Mouse (Mus musculus) cerebellum, adult 8-10 months (tissue): ENCODE data around the gene Mrpl20.

Experiments used
- DNase-seq: peaks from one replicate; pipeline ENCODE4 v3.0.0; 2022

Gene Mrpl20

GRCm38 (mm10) chr4:155833234-155833633 is 30.6 kb downstream of the Mrpl20 start:
- no peak for DNase-seq

- DNase-seq = peak; percentile 64
Observed at GRCm38 (mm10) chr4:155833836-155834235, 31.2 kb downstream of the Mrpl20 start.

GRCm38 (mm10) chr4:155837404-155838010 is 34.8 kb downstream of the Mrpl20 start:
- no peak for DNase-seq

- DNase-seq = no peak
Observed at GRCm38 (mm10) chr4:155838187-155839153, 35.8 kb downstream of the Mrpl20 start.

GRCm38 (mm10) chr4:155839483-155839910 is 36.8 kb downstream of the Mrpl20 start, which contains the start of gene Mxra8:
Mxra8 (plus strand) TSS chr4:155839680.
- peak; percentile 27 for DNase-seq

GRCm38 (mm10) chr4:155840076-155841002 is 37.7 kb downstream of the Mrpl20 start:
- no peak for DNase-seq

- DNase-seq = no peak
Observed at GRCm38 (mm10) chr4:155841003-155841454, 38.4 kb downstream of the Mrpl20 start.

GRCm38 (mm10) chr4:155841651-155842270 is 39.1 kb downstream of the Mrpl20 start:
- DNase-seq = peak; percentile 47

GRCm38 (mm10) chr4:155843231-155843630 is 40.6 kb downstream of the Mrpl20 start:
- no peak for DNase-seq

- peak; percentile 96 for DNase-seq
Observed at GRCm38 (mm10) chr4:155846871-155847578, 44.3 kb downstream of the Mrpl20 start, which contains the start of gene Dvl1. Dvl1 (plus strand) TSS chr4:155847402.

- DNase-seq = no peak
Observed at GRCm38 (mm10) chr4:155847591-155848352, 45.1 kb downstream of the Mrpl20 start.

GRCm38 (mm10) chr4:155848434-155849095 is 45.9 kb downstream of the Mrpl20 start:
- DNase-seq = no peak

- no peak for DNase-seq
Observed at GRCm38 (mm10) chr4:155849391-155849790, 46.7 kb downstream of the Mrpl20 start.

GRCm38 (mm10) chr4:155849792-155850451 is 47.2 kb downstream of the Mrpl20 start:
- no peak for DNase-seq

GRCm38 (mm10) chr4:155851368-155851767 is 48.7 kb downstream of the Mrpl20 start:
- no peak for DNase-seq

- peak; percentile 52 for DNase-seq
Observed at GRCm38 (mm10) chr4:155851951-155852411, 49.3 kb downstream of the Mrpl20 start.

- no peak for DNase-seq
Observed at GRCm38 (mm10) chr4:155853421-155853820, 50.7 kb downstream of the Mrpl20 start.

GRCm38 (mm10) chr4:155854991-155855390 is 52.3 kb downstream of the Mrpl20 start:
- DNase-seq = no peak

- DNase-seq = no peak
Observed at GRCm38 (mm10) chr4:155856071-155856470, 53.4 kb downstream of the Mrpl20 start.
